Comparison of ENCODE assay signal across 18 mouse cellular contexts in the genomic region with DNA sequence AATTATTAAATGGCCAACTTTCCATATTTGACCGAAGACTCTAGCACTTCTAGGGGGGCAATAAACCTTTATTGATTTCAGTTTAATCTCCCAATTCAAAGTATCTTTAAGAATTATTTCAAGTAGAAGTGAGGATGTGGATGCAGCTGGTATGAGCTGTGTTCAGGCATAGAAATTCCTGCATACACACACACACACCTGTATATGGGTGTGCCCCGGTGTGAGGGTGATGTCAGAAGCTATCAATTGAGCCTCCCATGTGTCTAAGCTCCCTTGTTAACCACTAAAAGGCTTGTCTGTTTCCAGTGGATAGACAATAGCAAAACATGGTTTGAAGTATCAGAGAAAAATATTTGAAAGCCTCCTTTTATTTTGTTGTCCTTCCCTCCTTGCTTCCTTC.
DNase-seq lines count a peak whose midpoint lies in the region; ATAC-seq and TF ChIP-seq lines count a peak whose summit lies in the region.
"Had no signal": no experiment of that assay in that cellular context is flagged by ENCODE, and none has a peak within 500 bp of the region (broad histone marks: within the 10 kb centered on the region; RNA-seq: fewer than 3 reads in every experiment).

No protein-coding gene starts in this region.

- peak; percentile 65; the same call in 1 of the 2 replicates for ATAC-seq in stomach, postnatal 0 days (ENCODE audit: low FRiP score, low TSS enrichment)
- ATAC-seq: activated CD4-positive, CD25-positive, alpha-beta regulatory T cell, adult 4 months; CD4-positive, CD25-positive, alpha-beta regulatory T cell, adult 4 months; Patski had no signal

- H3K27me3 ChIP-seq in stomach, postnatal 0 days (ENCODE audit: control insufficient read depth, insufficient read depth, low read length), result no peaks in the 10 kb centered on the region

- no peaks in the 10 kb centered on the region for H3K9me3 ChIP-seq in stomach, postnatal 0 days (ENCODE audit: control insufficient read depth, low read length)

- DNase-seq in heart, adult 11 months, result peak; percentile 64
- DNase-seq in heart, postnatal 36 days, result no peak
- no peak for DNase-seq in stomach, postnatal 0 days (ENCODE audit: low spot score)
- DNase-seq in cerebellum, postnatal 14 days, result no peak
- DNase-seq: adrenal gland, adult 2 months; adrenal gland, adult 8-10 months; adrenal gland, postnatal 10 days; adrenal gland, postnatal 14 days; adrenal gland, postnatal 25 days; adrenal gland, postnatal 36 days; B cell, adult 2 months; cerebellum, adult 11 months; cerebellum, adult 11-12 months; cerebellum, adult 18-20 months had no signal

- no peak overlapping the region for H3K4me2 ChIP-seq in stomach, postnatal 0 days (replicated peaks; ENCODE audit: low read depth)

- H3K27ac ChIP-seq in stomach, postnatal 0 days (replicated peaks), result no peak overlapping the region

- no peaks in the 10 kb centered on the region for H3K4me1 ChIP-seq in stomach, postnatal 0 days (replicated peaks; ENCODE audit: control insufficient read depth, insufficient read depth)

- intact Hi-C loops in heart, postnatal 36 days (cut with DNase I), result no loop called here

- H3K36me3 ChIP-seq in stomach, postnatal 0 days (ENCODE audit: control insufficient read depth, insufficient read depth, low read length), result no peaks in the 10 kb centered on the region
- H3K36me3 ChIP-seq: G1E had no signal

- no peak for TF ChIP-seq EP300 in stomach, postnatal 0 days (optimal IDR thresholded peaks at IDR 0.05)

- 53% methylated on average over 2 of the region's 2 CpGs for WGBS in stomach, postnatal 0 days

- H3K4me3 ChIP-seq in stomach, postnatal 0 days (ENCODE audit: low read depth, low read length), result no peak overlapping the region

- no peak overlapping the region for H3K9ac ChIP-seq in stomach, postnatal 0 days (ENCODE audit: low read length)

- TF ChIP-seq CTCF in stomach, postnatal 0 days (IDR thresholded peaks at IDR 0.05; ENCODE audit: low read depth), result no peak
